Mouse (Mus musculus): ENCODE data around the gene Gm17018.

DNA sequence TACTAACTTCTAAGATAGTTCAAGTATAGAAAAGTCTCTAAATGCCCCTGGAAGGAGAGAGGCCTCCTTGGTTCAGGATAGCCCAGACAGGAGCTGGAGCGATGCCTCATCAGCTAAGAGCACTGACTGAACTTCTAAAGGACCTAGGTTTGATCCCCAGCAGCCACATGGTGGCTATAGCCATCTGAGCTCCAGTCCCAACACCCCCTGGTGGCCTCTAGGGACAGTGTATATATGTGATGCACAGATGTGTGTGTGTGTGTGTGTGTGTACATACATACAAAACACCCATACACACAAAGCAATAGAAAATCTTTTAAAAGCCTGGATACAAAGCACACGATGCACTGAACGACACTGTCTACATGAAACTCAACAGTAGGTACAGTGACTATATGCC, 68.8 kb downstream of the Gm17018 start:
- no peak for TF ChIP-seq EP300 (IDR thresholded peaks at IDR 0.05; ENCODE audit: insufficient read depth, low read depth, low read length)
- no peak for TF ChIP-seq CTCF (IDR thresholded peaks at IDR 0.05; ENCODE audit: low read depth, low read length)
